Mouse (Mus musculus): ENCODE results near the gene Marf1.

GRCm38 (mm10) chr16:14130796-14131195 is 32.4 kb downstream of the Marf1 start:
- no peak for TF ChIP-seq POLR2A (IDR thresholded peaks at IDR 0.05; ENCODE audit: insufficient read depth, low read depth, low read length)
- no peak for TF ChIP-seq CTCF (IDR thresholded peaks at IDR 0.05; ENCODE audit: insufficient read depth, low read depth, low read length)
